Mouse (Mus musculus) left cerebral cortex, postnatal 10 days (tissue): ENCODE data around the gene Ppih. TPM values are rescaled to one million over a fixed set of nuclear protein-coding genes. Genes with fewer than 3 reads are reported as not detected.

Source experiments
- DNase-seq, 2 experiments: peaks; one replicate each; pipeline ENCODE4 v3.0.0; 2021 to 2022; ENCODE audit warnings: low spot score in 2 of 2, mixed read lengths in 1 of 2; ENCODE audit errors: extremely low spot score in 1 of 2
- intact Hi-C: fragments of 180-260 bp; cut with DNase I; formaldehyde crosslinking; loops from one replicate; pipeline ENCODE4 v1.15.1; 2025
- total RNA-seq, 2 experiments: library from RNA; stranded (reverse); gene quantifications; 2 replicates each; pipeline ENCODE4 v1.2.3; 2021

Gene Ppih
- total RNA-seq, 2 experiments from 2014 or later: 19.5 to 23.5 TPM

DNA sequence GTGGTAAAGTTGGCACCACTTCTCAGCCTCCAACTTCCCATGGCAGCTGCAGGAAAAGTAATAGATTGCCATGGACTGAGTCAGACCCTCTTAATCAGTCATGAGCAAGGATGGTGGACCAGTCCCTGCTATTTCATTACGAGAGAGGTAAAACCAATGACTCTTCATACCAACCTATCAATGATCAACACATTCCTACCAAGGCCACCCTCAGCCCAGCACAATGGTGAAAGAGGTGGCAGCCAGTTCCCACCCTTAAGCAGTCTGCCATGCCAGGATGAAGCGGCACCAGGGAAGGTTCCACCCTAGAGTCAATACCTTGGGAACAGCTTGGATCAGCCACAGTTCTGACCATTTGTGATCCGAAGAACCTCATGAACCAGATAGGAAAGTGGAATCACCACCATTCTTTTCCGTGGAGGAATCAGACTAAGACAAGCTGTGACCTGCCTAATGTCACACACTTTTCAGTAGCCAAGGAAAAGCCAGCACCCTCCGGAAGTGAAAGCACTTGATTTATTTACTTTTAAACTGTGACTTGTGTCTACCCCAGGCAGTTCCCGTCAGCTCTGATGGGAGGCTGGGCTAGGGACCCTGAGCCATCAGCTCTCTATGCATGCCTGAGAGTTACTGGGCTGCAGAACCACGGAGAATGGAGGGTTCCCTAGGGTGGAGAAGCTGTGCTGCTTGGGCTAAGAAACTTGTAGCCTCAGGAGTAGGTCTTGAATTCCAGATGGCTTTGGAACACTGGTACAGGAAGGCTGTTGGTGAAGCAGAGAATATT is 68.1 kb downstream of the Ppih start:
- no peak for DNase-seq
- intact Hi-C loops: no loop called here

Other genes with a start within 250 kb of the Ppih start
- gene Slc2a1, start 211.8 kb downstream of the Ppih start, total RNA-seq: 10 to 100 TPM; 46.2 to 70.9 TPM
- gene Zfp691, start 146.4 kb downstream of the Ppih start, total RNA-seq: 1 to 10 TPM; 5.5 to 5.8 TPM
- under 1 TPM; 0.45 to 0.51 TPM for gene Ermap, start 130.5 kb downstream of the Ppih start, total RNA-seq
- 10 to 100 TPM; 27.9 to 29.7 TPM for gene Svbp, start 125.2 kb downstream of the Ppih start, total RNA-seq
- gene Tmem269, start 102.3 kb downstream of the Ppih start, total RNA-seq: under 1 TPM; 0.28 to 0.30 TPM
- 10 to 100 TPM; 32.3 to 35.4 TPM for gene AU022252, start 87.8 kb downstream of the Ppih start, total RNA-seq
- 1 to 10 TPM; 8.5 to 8.6 TPM for gene P3h1, start 87.6 kb downstream of the Ppih start, total RNA-seq
- gene Cldn19, start 65.1 kb downstream of the Ppih start, total RNA-seq: under 1 TPM; 0.16 to 0.47 TPM
- gene Ybx1, start 25.9 kb downstream of the Ppih start, total RNA-seq: 100 to 1,000 TPM; 812 to 832 TPM
- 10 to 100 TPM; 18.1 to 20.1 TPM for gene Ccdc30, start 95.0 kb upstream of the Ppih start, total RNA-seq
- 1 to 10 TPM; 5.5 to 7.2 TPM for gene Ppcs, start 101.9 kb upstream of the Ppih start, total RNA-seq
- not detected for gene Zmynd12, start 102.3 kb upstream of the Ppih start, total RNA-seq
- gene Rimkla, start 172.1 kb upstream of the Ppih start, total RNA-seq: 10 to 100 TPM; 20.8 to 21.8 TPM
- gene Foxj3, start 216.5 kb upstream of the Ppih start, total RNA-seq: 10 to 100 TPM; 59.6 to 73.9 TPM
- gene Frg2f1, start 219.0 kb upstream of the Ppih start, total RNA-seq: 10 to 100 TPM; 25.9 to 26.2 TPM